Mouse (Mus musculus) E14TG2a.4 (cell line): ENCODE data around the gene Vmn1r5.

Experiments
- H3K27me3 ChIP-seq: 2 replicates; pipeline ENCODE4 v1.6.1; 2014; ENCODE audit warnings: low read length, control low read depth; ENCODE audit not compliant: insufficient read depth
- H3K36me3 ChIP-seq: 2 replicates; pipeline ENCODE4 v1.6.1; 2014; ENCODE audit warnings: low read length, control low read depth; ENCODE audit not compliant: insufficient read depth
- H3K4me1 ChIP-seq: replicated peaks from 2 replicates; pipeline ENCODE4 v1.6.1; 2014; ENCODE audit warnings: low read depth, low read length, control low read depth
- H3K4me3 ChIP-seq: replicated peaks from 2 replicates; pipeline ENCODE4 v1.5.1; 2014; ENCODE audit warnings: mild to moderate bottlenecking, low read length
- H3K9me3 ChIP-seq: 2 replicates; pipeline ENCODE4 v1.6.1; 2014; ENCODE audit warnings: low read length, control low read depth
- CTCF ChIP-seq: conservative IDR thresholded peaks from 2 replicates; pipeline ENCODE4 v1.5.1; 2014; ENCODE audit warnings: low read length
- NANOG ChIP-seq: IDR thresholded peaks from 2 replicates; pipeline ENCODE4 v1.6.1; 2014; ENCODE audit warnings: borderline replicate concordance, low read length, mixed read lengths
- POU5F1 ChIP-seq: IDR thresholded peaks from 2 replicates; pipeline ENCODE4 v1.6.1; 2014; ENCODE audit warnings: low read length, borderline replicate concordance

Vmn1r5 gene

GRCm38 (mm10) chr6:57031984-57032383, 61.9 kb downstream of the Vmn1r5 start, which contains the start of gene Vmn1r8:
Gene Vmn1r8 (plus strand): TSS chr6:57032284.
- Histone ChIP-seq H3K4me1 (no peaks in the 10 kb centered on the region), H3K27me3 (no peaks in the 10 kb centered on the region), H3K36me3 (no peaks in the 10 kb centered on the region), H3K4me3 (no peak within 1 kb of the TSS), H3K9me3 (no peaks in the 10 kb centered on the region)
- TF ChIP-seq CTCF = no peak
- no peak for TF ChIP-seq NANOG
- no peak for TF ChIP-seq POU5F1

GRCm38 (mm10) chr6:57034674-57035073, 64.6 kb downstream of the Vmn1r5 start:
- no peaks in the 10 kb centered on the region for H3K36me3 ChIP-seq
- TF ChIP-seq CTCF (no peak), NANOG (no peak), POU5F1 (no peak)
- H3K27me3 ChIP-seq = no peaks in the 10 kb centered on the region
- H3K9me3 ChIP-seq = no peaks in the 10 kb centered on the region
- H3K4me1 ChIP-seq = no peaks in the 10 kb centered on the region
- no peak overlapping the region for H3K4me3 ChIP-seq
